Mouse (Mus musculus): ENCODE results near the gene Scgb2b24.

The Scgb2b24 gene

GRCm38 (mm10) chr7:33739212-33739611, at the start of gene Scgb2b24:
TSS of gene Scgb2b24 (minus strand) at chr7:33739312.
- DNase-seq (ENCODE audit: low read depth) = no peak

- DNase-seq (ENCODE audit: low read depth) = no peak
Measured at GRCm38 (mm10) chr7:33743499-33743898, 4.4 kb upstream of the Scgb2b24 start, which contains the start of gene Scgb1b24. TSS of gene Scgb1b24 (plus strand) at chr7:33743799.

- DNase-seq (ENCODE audit: low read depth) = no peak
Measured at GRCm38 (mm10) chr7:33689864-33690263, 49.2 kb downstream of the Scgb2b24 start.

Measured in NIH3T3 (cell line).